Mouse (Mus musculus) heart, adult 2 months (tissue): ENCODE results near the gene Tnrc18. TPM values are rescaled to one million over a fixed set of nuclear protein-coding genes. Genes with fewer than 3 reads are reported as not detected.

Source experiments
- DNase-seq, 2 experiments: peaks; one replicate each; pipeline ENCODE4 v3.0.0; 2021
- H3K27ac ChIP-seq: fragments of 200-600 bp; 2 replicates; pipeline ENCODE4 v1.8.1; 2022
- H3K27me3 ChIP-seq: fragments of 200-500 bp; 2 replicates; pipeline ENCODE4 v1.6.1; 2012; ENCODE audit warnings: mild to moderate bottlenecking, low read length, inconsistent platforms, mixed read lengths; ENCODE audit not compliant: control insufficient read depth, insufficient read depth
- H3K36me3 ChIP-seq: fragments of 200-500 bp; 2 replicates; pipeline ENCODE4 v1.6.1; 2012; ENCODE audit warnings: low read length, inconsistent platforms; ENCODE audit not compliant: control insufficient read depth, insufficient read depth
- H3K4me1 ChIP-seq: fragments of 200-500 bp; 2 replicates; pipeline ENCODE4 v1.6.1; 2011; ENCODE audit warnings: low read length; ENCODE audit not compliant: control insufficient read depth, insufficient read depth
- H3K4me3 ChIP-seq: fragments of 200-600 bp; 2 replicates; pipeline ENCODE4 v1.8.1; 2022
- H3K79me2 ChIP-seq: fragments of 200-500 bp; replicated peaks from 2 replicates; pipeline ENCODE4 v1.6.1; 2012; ENCODE audit warnings: mild to moderate bottlenecking, inconsistent platforms, low read length, moderate library complexity, mixed read lengths; ENCODE audit not compliant: control insufficient read depth, insufficient read depth
- H3K9ac ChIP-seq: fragments of 200-500 bp; 2 replicates; pipeline ENCODE4 v1.6.1; 2012; ENCODE audit warnings: low read depth, mild to moderate bottlenecking, control low read depth, inconsistent platforms, low read length, mixed read lengths
- CTCF ChIP-seq: fragments of 200-600 bp; IDR thresholded peaks from 2 replicates; pipeline ENCODE4 v1.8.1; 2022; ENCODE audit warnings: antibody characterized with exemption, mild to moderate bottlenecking, moderate library complexity
- EP300 ChIP-seq: fragments of 200-500 bp; IDR thresholded peaks from 2 replicates; pipeline ENCODE4 v1.6.1; 2011; ENCODE audit warnings: low read depth, low read length, control low read depth; ENCODE audit not compliant: insufficient read depth
- POLR2A ChIP-seq: fragments of 200-500 bp; IDR thresholded peaks from 2 replicates; pipeline ENCODE4 v1.6.1; 2011; ENCODE audit warnings: mild to moderate bottlenecking, low read depth, low read length, control low read depth; ENCODE audit not compliant: insufficient read depth
- WGBS: fragments of 180-500 bp; shearing (Covaris S2); methylation state at CpG from one replicate; pipeline ENCODE4 v1.1.7; 2018; 5-methylcytosine and 5-hydroxymethylcytosine counted together
- intact Hi-C: fragments of 180-260 bp; cut with DNase I; formaldehyde crosslinking; loops from one replicate; pipeline ENCODE4 v1.15.1; 2025
- polyA plus RNA-seq: library from polyadenylated mRNA; depleted of rRNA; stranded (reverse); fragments of >200 nt; gene quantifications from 2 replicates; pipeline ENCODE4 v1.2.3, GENCODE M21; 2012
- total RNA-seq, 2 experiments: library from RNA; stranded (reverse); gene quantifications; 2 replicates each; pipeline ENCODE4 v1.2.3; 2021

Tnrc18 gene
- total and polyA plus RNA-seq, 3 experiments: 18.5 to 60.3 (median 49.7) TPM

DNA sequence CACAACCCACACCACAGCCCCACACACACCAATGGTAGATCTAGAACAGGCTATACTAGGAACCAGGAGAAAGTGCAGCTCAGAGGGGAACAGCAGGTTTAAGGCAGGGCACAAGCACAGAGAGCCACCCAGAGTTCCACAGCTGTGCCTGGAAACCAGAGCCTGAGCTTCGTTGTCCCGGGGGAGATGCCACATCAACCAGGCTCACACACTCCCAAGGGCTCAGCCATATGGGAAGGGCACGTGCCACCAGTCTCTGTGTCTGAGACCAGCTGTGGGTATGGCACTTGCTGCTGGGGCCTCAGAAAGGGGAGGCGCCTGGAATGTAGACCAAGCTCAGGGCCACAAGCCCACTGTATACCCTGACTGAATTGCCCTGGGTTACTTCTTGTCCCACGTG lies 36.9 kb downstream of the Tnrc18 start:
- H3K9ac ChIP-seq: no peak overlapping the region
- H3K4me1 ChIP-seq: peaks cover 7% of the 10 kb centered on the region
- H3K79me2 ChIP-seq: peaks cover 4% of the 10 kb centered on the region
- H3K27me3 ChIP-seq: no peaks in the 10 kb centered on the region
- no peaks in the 10 kb centered on the region for H3K36me3 ChIP-seq
- intact Hi-C loops: no loop called here
- WGBS: 71% methylated on average over 5 of the region's 5 CpGs
- no peak for DNase-seq
- no peak overlapping the region for H3K4me3 ChIP-seq
- H3K27ac ChIP-seq: no peak overlapping the region
- no peak for TF ChIP-seq EP300
- no peak for TF ChIP-seq CTCF
- TF ChIP-seq POLR2A: no peak

DNA sequence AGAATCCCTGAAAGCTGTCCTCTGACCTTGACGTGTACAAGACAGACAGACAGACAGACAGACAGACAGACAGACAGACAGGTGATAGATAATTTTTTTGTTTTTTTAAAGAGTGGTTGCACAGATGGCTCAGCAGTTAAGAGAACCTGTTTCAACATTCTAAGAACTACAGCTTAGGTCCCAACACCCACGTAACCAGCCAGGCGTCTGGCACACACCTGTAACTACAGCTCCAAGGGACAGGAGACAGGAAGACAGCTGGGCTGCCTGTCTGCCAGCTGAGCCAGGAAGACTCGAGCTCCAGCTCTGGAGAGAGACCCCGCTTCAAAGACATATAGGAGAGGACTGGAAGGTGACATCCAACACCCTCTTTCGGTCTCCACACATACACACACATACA lies 38.6 kb downstream of the Tnrc18 start:
- no peak overlapping the region for H3K4me3 ChIP-seq
- no peak overlapping the region for H3K9ac ChIP-seq
- DNase-seq: no peak
- WGBS: 70% methylated on average over 6 of the region's 6 CpGs
- H3K4me1 ChIP-seq: peaks cover 7% of the 10 kb centered on the region
- H3K27me3 ChIP-seq: no peaks in the 10 kb centered on the region
- H3K36me3 ChIP-seq: no peaks in the 10 kb centered on the region
- no peak overlapping the region for H3K27ac ChIP-seq
- TF ChIP-seq POLR2A (no peak), EP300 (no peak), CTCF (no peak)
- H3K79me2 ChIP-seq: peaks cover 4% of the 10 kb centered on the region
- intact Hi-C loops: no loop called here

DNA sequence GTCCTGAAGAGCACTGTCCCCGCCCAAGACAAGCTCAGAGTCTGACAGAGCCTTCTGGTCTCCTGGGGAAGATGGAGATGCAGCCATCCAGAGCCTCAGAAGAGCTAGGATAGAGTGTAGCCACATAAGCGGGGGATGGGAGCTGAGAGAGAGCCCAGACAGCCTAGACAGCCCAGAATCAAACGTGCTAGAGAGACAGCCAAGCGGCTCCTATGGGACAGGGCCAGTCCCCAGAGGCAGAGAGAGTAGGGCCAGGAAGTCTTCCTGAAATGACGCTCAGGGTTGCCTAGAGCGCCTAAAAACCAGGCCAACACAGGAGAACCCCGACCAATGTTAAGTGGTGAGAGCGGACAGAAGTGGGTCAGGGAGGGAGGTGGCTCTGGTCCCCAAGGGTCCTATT lies 39.3 kb downstream of the Tnrc18 start:
- TF ChIP-seq POLR2A (no peak), EP300 (no peak), CTCF (no peak)
- H3K27me3 ChIP-seq: no peaks in the 10 kb centered on the region
- H3K79me2 ChIP-seq: peaks cover 4% of the 10 kb centered on the region
- 52% methylated on average over 8 of the region's 8 CpGs for WGBS
- H3K9ac ChIP-seq: no peak overlapping the region
- no peak overlapping the region for H3K27ac ChIP-seq
- no peaks in the 10 kb centered on the region for H3K36me3 ChIP-seq
- DNase-seq: peak in 1 of 2 experiments; percentile 48
- intact Hi-C loops: no loop called here
- H3K4me1 ChIP-seq: peaks cover 7% of the 10 kb centered on the region
- H3K4me3 ChIP-seq: no peak overlapping the region

DNA sequence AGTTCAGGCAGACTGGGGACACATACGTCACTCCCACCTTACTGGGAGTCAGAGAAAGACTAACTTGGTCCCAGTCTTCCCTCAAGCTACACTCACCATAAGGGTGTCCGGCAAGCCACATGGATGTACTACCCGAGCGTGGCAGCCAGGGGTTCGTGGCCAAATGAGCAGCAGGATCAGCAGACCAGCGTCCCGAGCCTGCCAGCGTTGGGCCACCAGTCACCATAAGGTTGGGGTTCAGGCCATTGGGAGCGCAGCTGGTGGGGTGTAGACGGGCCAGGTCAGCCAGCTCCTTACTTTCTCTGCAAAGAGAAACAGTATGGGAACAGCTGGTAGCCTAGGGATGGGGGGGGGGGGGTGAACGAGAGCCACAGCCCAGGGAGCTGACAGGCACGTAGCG lies 41.4 kb downstream of the Tnrc18 start:
- Histone ChIP-seq H3K79me2 (peaks cover 6% of the 10 kb centered on the region), H3K4me1 (peaks cover 5% of the 10 kb centered on the region), H3K9ac (no peak overlapping the region), H3K36me3 (no peaks in the 10 kb centered on the region), H3K4me3 (no peak overlapping the region), H3K27me3 (no peaks in the 10 kb centered on the region), H3K27ac (no peak overlapping the region)
- TF ChIP-seq CTCF: no peak
- TF ChIP-seq POLR2A: no peak
- TF ChIP-seq EP300: no peak
- 85% methylated on average over 13 of the region's 13 CpGs for WGBS
- no peak for DNase-seq
- intact Hi-C loops: no loop called here

DNA sequence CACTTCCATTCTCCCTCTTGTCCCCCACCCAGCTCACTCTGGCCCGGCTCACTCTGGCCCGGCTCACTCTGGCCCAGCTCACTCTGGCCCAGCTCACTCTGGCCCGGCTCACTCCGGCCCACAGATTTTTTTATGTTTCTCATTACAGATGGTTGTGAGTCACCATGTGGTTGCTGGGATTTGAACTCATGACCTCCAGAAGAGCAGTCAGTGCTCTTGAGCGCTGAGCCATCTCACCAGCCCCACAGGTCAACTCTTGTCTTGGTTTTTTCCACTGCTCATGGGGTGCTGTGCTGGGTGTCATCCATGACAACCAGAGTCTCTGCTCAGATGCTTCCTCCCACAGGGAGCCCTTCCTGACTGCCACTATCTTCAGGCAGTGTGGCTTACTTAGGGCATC lies 42.7 kb downstream of the Tnrc18 start:
- WGBS: 71% methylated on average over 5 of the region's 5 CpGs
- Histone ChIP-seq H3K4me1 (no peaks in the 10 kb centered on the region), H3K9ac (no peak overlapping the region), H3K79me2 (peaks cover 6% of the 10 kb centered on the region), H3K4me3 (no peak overlapping the region), H3K27me3 (no peaks in the 10 kb centered on the region), H3K36me3 (no peaks in the 10 kb centered on the region), H3K27ac (no peak overlapping the region)
- no peak for TF ChIP-seq POLR2A
- TF ChIP-seq EP300: no peak
- no peak for TF ChIP-seq CTCF
- intact Hi-C loops: no loop called here
- DNase-seq: no peak

DNA sequence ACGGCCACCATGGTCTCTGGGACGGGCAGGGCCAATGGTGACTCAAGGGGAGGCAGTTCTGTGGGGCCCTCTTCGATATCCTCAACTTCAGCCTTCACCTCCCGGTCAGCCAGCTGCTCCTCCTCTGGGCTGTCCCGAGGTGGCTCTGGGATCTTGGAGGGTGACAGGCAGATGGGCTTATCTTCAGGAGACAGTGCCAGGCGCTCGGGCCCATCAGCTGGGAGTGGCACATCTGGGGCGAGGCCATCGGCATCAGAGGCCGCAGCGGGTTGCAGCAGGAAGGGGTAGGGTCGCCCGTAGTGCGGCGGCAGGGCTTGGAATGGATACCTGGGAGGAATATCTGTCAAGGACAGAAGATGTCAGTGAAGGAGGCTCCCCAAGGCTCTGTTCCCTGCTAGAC lies 45.5 kb downstream of the Tnrc18 start:
- no peaks in the 10 kb centered on the region for H3K36me3 ChIP-seq
- peaks cover 3% of the 10 kb centered on the region; the same call in 1 of the 2 replicates for H3K79me2 ChIP-seq
- no peak overlapping the region for H3K27ac ChIP-seq
- DNase-seq: no peak
- TF ChIP-seq POLR2A (no peak), CTCF (no peak), EP300 (no peak)
- no peaks in the 10 kb centered on the region; the same call in 1 of the 2 replicates for H3K4me1 ChIP-seq
- no peak overlapping the region for H3K9ac ChIP-seq
- H3K27me3 ChIP-seq: no peaks in the 10 kb centered on the region
- 75% methylated on average over 15 of the region's 15 CpGs for WGBS
- H3K4me3 ChIP-seq: no peak overlapping the region
- intact Hi-C loops: no loop called here
